Mouse (Mus musculus) right cerebral cortex, adult 18-20 months (tissue): ENCODE data around the gene Msh2.
"Not testable (repeated sequence)": the region's sequence is repeated elsewhere in the genome, so short reads cannot be mapped to it uniquely, and the experiment has no call there.

Experiments used
- DNase-seq: peaks from one replicate; pipeline ENCODE4 v3.0.0; 2022; ENCODE audit warnings: mixed read lengths

Msh2 gene

DNA sequence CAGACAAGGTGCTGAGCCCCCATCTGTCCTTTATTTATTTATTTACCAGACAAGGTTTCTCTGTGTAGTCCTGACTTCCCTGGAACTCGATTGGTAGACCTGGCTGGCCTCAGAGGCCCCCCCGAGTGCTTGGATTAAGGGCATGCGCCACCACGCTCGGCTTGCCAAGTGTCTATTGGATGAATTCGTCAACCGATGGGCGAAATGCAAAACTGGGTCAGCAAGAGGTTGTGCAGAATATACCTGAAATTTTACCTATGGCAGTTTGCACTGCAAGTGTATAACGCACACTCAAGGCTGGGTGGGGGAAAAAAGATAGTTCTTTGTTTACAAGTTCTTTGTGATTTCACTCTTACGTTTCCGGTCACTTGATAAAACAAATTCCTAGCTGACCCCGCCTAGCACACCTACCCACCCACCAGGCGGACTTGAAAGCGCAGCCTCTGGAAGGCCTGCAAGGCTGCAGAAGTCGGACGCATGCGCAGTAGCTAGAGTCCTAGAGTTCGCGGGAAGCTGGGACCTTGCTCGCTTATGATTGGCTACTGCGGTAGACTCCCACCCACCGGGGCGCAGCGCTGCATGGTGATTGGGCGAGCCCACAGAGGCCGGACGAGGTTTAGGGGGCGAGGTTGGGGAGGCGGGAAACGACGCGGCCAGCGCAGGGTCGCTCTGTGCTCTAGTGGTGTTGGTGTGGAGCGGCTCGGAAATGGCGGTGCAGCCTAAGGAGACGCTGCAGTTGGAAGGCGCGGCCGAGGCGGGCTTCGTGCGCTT, at the start of gene Msh2:
Gene Msh2 (plus strand): TSS at position 441 of the 771 bp plus-strand sequence.
- DNase-seq, result peak; percentile 98

DNA sequence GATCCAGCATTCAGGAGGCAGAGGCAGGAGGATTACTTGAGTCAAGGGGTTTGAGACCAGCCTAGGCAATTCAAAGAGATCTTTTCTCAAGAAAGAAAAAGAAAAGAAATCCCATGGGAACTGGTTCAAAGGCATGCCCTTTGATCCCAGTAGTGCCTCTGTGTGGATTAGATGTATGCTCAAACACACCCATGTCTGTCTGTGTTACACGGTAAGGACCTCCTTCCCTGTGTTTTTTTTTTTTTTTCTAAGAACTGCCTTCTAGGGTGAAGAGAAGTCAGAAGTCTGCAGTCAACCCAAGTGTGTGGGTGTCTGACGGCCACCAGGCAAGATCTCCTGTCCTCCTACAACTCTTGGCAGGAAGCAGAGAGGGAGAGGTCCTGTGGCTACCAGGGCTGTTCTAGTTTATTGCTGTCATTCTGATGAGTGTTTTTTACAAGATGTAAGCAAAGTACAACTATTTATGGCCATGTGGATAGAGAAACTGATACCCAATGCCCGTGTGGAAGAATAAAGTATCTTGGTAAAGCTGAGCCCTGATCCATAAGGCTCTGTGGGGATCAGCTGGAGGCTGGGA, 46.5 kb upstream of the Msh2 start:
- DNase-seq, result no peak

- no peak for DNase-seq
Measured at GRCm38 (mm10) chr17:87628144-87628543, 44.0 kb upstream of the Msh2 start.

- DNase-seq, result no peak
Measured at GRCm38 (mm10) chr17:87628706-87629105, 43.4 kb upstream of the Msh2 start.

- no peak for DNase-seq
Measured at GRCm38 (mm10) chr17:87637056-87637389, 35.1 kb upstream of the Msh2 start.

GRCm38 (mm10) chr17:87639242-87639641, 32.9 kb upstream of the Msh2 start:
- no peak for DNase-seq

- DNase-seq, result no peak
Measured at GRCm38 (mm10) chr17:87640272-87640671, 31.9 kb upstream of the Msh2 start.

GRCm38 (mm10) chr17:87641006-87641405, 31.1 kb upstream of the Msh2 start:
- DNase-seq, result no peak

DNA sequence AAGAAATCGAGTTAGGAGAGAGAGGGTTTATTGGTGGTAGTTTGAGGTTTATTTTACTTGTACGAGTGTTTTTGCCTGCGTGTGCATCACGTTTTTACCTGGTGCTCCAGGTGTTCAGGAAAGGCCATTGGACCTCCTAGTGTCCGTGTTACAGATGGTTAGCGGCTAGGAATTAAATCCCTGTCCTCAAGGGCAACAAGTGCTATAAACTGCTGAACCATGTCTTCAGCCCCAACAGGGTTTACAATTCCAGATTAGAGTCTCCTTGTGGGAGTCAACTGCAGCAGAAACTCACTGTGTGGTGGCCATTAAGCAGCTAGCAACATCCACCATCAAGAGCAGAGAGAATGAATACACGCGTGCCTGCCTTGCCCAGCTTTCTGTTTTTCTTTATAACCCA, 29.4 kb upstream of the Msh2 start:
- no peak for DNase-seq

GRCm38 (mm10) chr17:87655616-87656015, 16.5 kb upstream of the Msh2 start:
- not testable (repeated sequence) for DNase-seq

- not testable (repeated sequence) for DNase-seq
Measured at GRCm38 (mm10) chr17:87661958-87662573, 10.1 kb upstream of the Msh2 start.

GRCm38 (mm10) chr17:87664238-87664637, 7.9 kb upstream of the Msh2 start:
- no peak for DNase-seq

DNA sequence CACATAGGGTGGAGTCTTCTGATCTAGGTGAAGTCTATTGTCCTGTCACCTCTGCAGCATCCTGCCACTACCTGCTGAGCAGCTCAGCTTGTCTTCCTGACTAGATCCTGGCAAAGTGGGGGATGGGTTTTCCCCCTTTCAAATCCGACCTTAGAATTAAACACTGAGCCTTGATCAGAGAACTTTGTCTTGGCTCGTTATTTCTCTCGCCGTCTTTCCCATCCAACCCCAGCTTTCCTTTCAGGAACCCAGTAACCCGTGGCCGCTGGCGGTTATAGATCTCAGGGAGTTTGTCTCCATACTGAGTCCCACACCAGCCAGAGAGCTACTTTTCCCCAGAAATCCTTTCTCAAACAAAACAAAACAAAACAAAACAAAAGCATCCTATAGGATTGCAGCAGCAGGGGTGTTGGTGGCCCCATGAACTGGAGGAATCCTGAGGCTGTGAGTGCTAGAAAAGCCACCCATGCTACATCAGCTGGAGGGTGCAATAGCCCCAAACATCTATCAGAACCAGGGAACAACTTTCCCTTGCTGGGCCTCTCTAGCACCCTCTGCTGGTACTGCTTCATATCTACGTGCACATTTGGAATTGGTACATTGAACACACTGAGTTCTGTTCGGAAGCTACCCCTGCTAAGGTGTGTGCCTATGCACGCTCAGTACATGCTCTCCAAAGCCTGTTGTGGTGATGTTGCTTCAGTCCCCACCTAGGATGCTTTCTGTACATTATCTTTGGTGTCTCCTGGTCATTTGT, 6.9 kb upstream of the Msh2 start:
- DNase-seq, result peak; percentile 56

DNA sequence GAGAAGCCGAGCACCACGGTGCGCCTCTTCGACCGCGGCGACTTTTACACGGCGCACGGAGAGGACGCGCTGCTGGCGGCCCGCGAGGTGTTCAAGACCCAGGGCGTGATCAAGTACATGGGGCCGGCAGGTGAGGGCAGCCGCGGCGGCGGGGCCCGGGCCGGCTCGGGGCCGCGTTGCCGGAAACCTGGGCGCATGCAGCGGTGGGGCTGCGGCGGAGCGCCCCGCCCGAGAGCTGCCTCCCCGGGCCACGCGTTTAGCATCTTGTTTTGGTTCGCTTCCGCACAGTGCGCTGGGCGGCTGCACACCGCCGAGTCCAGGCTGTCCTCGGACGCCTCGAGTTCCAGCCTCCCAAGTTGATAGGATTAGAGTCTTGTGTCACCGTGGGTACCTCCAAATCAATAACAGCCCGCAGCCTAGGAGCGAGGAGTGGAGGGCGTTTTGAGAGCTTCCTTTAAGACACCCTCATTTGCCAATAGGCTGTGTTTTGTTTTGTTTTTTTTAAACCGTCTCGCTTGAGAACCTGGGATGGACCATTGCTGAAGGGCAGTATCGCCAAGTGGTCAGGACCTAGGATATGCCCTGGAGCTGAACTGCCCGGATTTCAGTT, 652 bp downstream of the Msh2 start:
- DNase-seq, result peak; percentile 38

DNA sequence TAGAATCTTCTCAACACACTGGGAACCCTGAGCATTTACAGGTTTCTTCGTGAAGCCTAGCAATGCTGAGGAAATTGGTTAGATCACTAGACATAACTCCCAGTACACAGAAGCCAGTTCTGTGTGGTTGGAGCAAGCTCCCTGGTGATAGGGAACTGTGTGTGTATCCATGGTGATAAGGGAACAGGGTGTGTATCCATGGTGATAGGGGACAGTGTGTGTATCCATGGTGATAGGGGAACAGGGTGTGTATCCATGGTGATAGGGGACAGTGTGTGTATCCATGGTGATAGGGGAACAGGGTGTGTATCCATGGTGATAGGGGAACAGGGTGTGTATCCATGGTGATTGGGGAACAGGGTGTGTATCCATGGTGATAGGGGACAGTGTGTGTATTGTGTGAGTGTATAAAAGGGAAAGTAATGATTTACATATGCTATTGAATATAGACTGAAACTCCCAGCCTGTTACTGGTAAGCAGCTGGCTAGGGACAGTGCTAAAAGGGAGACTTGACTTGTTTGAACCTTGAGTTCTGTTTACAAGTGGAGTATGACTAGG, 4.9 kb downstream of the Msh2 start:
- not testable (repeated sequence) for DNase-seq

DNA sequence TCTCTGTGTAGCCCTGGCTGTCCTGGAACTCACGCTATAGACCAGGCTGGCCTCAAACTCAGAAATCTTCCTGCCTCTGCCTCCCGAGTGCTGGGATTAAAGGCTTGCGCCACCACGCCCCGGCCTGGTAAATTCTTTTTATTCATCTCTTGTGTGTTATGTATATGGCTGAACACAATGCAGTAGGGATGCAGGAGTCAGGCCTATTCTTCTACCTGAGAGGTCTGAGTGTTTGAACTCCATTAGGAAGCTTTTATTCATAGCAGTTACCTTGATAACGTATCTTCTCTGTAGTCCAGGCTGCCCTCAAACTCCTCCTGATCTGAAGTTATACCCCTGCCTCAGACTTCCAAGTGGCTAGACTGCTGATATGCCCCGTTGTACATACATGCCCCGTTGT, 5.5 kb downstream of the Msh2 start:
- no peak for DNase-seq

- DNase-seq, result no peak
Measured at GRCm38 (mm10) chr17:87689217-87689616, 17.1 kb downstream of the Msh2 start.

DNA sequence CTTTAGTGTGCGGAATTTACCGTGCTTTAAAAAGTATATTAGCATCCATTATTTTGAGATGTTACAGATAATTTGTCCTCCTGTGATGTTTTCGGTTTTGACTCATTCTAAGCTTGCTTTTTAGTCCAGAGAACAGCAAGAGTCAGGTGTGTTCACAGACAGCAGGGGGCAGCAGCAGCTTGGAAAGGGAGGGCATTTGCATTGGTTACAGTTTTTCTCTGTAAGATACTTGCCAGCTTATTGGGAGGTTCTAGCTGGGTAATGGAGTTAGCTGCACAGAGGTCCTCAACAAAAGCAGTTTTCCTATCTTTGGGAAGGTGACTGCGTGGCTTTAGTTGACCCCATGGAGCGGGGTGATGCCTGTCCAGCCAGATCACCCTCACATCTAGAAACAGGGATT, 19.8 kb downstream of the Msh2 start:
- peak; percentile 54 for DNase-seq

GRCm38 (mm10) chr17:87695874-87696465, 23.8 kb downstream of the Msh2 start:
- peak; percentile 8 for DNase-seq

- DNase-seq, result no peak
Measured at GRCm38 (mm10) chr17:87696814-87697213, 24.7 kb downstream of the Msh2 start.

DNA sequence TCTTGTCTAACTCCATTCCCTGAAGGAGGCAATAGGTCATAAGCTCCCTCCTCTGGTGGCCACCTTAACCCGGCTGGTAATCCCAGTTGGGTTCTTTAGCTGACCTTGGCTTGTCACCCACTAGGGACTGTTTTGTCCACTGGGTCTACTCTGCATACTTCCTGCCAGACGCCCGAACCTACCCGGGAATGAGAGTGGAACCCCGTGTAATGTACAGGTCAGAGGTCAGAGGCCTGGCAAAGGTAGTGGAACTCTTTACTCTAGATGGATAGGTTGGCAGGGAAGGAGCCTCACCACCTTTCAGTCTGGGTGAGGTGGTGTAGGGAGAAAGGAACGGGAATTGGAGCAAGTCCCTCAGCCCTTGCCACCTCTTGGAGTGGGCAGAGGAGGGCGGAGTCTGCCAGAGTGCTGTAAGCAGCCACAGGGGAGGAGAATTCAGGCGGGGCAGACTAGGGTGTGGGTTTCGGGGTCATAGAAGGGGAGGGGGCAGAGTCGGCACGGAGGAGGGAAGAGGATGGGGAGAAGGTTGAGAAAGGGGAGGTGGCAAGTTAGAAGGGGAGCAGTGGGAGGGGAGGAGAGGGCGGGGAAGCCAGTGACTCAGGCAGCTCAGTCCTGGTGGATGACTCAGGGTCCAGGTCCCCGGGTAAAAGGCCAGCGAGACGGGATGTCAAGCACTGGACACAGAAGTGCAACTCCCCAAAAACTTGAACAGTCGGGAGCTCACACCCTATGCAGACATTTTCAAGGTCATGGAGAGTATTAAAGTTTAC, 27.1 kb downstream of the Msh2 start:
- no peak for DNase-seq

DNA sequence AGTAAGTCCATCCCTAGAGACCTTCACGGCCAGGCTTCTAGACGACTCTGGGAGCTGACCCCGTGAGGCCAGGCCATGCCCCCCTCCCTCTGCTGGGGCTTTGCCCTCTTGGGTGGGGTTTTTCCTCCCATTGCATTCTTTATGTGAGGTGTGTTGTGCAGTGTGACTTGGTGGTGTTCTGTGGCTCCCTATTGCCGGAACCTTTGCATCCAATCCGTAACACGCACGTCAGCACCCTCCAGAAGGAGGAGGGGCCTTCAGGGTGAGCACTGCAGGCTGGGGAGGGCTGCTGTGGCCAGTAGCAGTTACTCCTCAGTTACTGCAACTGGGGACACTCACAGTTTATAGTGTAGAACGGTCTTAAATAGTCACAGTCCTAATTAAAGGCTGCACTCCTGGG, 28.0 kb downstream of the Msh2 start:
- no peak for DNase-seq
